Mouse (Mus musculus): ENCODE measurements around the gene Olfr698.

DNA sequence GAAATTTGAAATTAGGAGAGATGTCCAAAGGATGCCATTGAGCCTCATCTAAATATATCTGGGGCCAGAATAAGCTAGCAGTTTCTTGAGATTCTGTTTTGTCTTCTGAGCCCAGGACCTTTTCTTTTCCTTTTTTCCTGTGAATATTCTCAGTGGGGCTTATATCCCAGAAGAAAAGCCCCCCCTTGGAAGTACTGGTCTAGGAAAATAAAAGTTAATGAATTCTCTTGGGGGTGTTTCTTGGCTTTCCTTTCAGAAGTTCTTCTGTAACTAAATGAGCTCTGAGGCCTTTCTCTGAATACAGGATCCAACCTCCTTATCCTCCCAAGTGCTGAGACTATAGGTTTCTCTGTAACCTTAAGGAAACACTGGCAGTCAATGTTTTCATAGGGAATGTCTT lies at the start of gene Olfr698:
- TF ChIP-seq POLR2A (IDR thresholded peaks at IDR 0.05; ENCODE audit: borderline replicate concordance, extremely low read depth, insufficient read depth, insufficient read length, poor library complexity, severe bottlenecking) = no peak
- TF ChIP-seq CTCF (IDR thresholded peaks at IDR 0.05; ENCODE audit: borderline replicate concordance, extremely low read depth, insufficient read depth, insufficient read length) = no peak

All from brain, embryonic 14.5 days (tissue).